Mouse (Mus musculus): ENCODE measurements around the gene Sncg.

- no peak for TF ChIP-seq POLR2A (IDR thresholded peaks at IDR 0.05; ENCODE audit: borderline replicate concordance, control insufficient read depth, low read depth, low read length)
- no peak for TF ChIP-seq CTCF (IDR thresholded peaks at IDR 0.05; ENCODE audit: control insufficient read depth, insufficient read depth, low read length)
Observed at GRCm38 (mm10) chr14:34344361-34344760, 30.2 kb downstream of the Sncg start.
